ENCODE assay signal across 15 mouse cellular contexts in the genomic region with DNA sequence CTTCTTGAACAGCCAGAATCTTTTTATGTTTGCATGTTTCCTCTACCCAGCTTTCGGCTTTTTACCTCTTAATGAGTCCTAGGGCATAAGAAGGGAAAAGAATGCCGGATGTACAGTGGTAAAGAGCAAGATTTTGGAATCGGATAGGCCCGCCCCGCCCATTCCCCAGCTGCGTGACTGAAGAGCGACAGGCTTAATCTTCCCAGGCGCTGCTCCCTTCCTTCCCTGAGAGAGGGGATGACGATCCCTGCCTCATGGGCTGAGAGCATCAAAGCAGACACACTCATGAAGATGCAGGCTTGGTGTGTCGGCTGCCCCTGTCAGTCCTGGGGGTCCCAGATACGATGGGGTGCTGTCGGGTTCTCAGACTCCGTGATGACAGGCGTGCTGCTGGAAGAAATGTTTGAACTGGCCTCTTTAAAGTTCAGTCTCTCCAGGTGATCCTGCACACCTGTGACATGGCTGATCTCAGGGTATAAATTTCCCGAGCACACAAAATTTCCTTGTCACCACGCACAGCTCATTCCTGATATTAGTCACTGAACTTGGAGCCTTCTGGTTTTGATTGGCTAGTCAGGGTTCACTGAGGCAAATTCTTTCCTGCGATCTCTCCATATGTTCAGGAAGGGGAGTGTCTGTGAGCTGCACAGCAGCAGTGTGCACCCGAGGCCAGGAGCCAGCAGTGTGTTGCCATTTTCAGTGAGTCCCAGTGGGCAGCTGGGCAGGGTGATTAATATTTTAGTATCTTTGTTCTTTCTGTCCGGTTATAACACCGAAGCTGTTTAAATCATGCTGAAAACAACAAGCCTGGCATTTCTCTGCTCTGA.
A peak's percentile ranks its signal among the peaks of the same experiment; 100 is the strongest.
DNase-seq lines count a peak whose midpoint lies in the region; ATAC-seq and TF ChIP-seq lines count a peak whose summit lies in the region.
"Had no signal": no experiment of that assay in that cellular context is flagged by ENCODE, and none has a peak within 500 bp of the region (broad histone marks: within the 10 kb centered on the region; RNA-seq: fewer than 3 reads in every experiment).

No protein-coding gene starts in this region.

- no peak overlapping the region for H3K9ac ChIP-seq in lung, embryonic 14.5 days
- H3K9ac ChIP-seq: forebrain, embryonic 12.5 days; intestine, embryonic 15.5 days; liver, embryonic 15.5 days had no signal

- H3K27ac ChIP-seq in lung, embryonic 14.5 days (ENCODE audit: low read depth) = no peak overlapping the region
- peak overlapping the region; percentile 59; the same call in 1 of the 2 replicates for H3K27ac ChIP-seq in limb, embryonic 10.5 days
- H3K27ac ChIP-seq: forebrain, embryonic 12.5 days; liver, embryonic 15.5 days had no signal

- no peaks in the 10 kb centered on the region for H3K36me3 ChIP-seq in lung, embryonic 14.5 days (ENCODE audit: insufficient read depth)
- no peaks in the 10 kb centered on the region for H3K36me3 ChIP-seq in limb, embryonic 10.5 days
- H3K36me3 ChIP-seq: forebrain, embryonic 12.5 days; intestine, embryonic 15.5 days; liver, embryonic 15.5 days had no signal

- ATAC-seq in lung, embryonic 14.5 days (ENCODE audit: insufficient read depth) = no peak
- ATAC-seq: intestine, embryonic 15.5 days; Patski had no signal

- no peaks in the 10 kb centered on the region for H3K9me3 ChIP-seq in lung, embryonic 14.5 days (ENCODE audit: low read depth, low read length)
- H3K9me3 ChIP-seq in limb, embryonic 10.5 days (replicated peaks) = no peaks in the 10 kb centered on the region
- H3K9me3 ChIP-seq: forebrain, embryonic 12.5 days; intestine, embryonic 15.5 days; liver, embryonic 15.5 days; megakaryocyte, embryonic 14.5 days had no signal

- WGBS in lung, embryonic 14.5 days = 45% methylated on average over 20 of the region's 20 CpGs
- 65% methylated on average over 20 of the region's 20 CpGs for WGBS in limb, embryonic 10.5 days

- no peak overlapping the region for H3K4me3 ChIP-seq in lung, embryonic 14.5 days (ENCODE audit: low read depth, low read length)
- no peak overlapping the region for H3K4me3 ChIP-seq in limb, embryonic 10.5 days
- H3K4me3 ChIP-seq: forebrain, embryonic 12.5 days; intestine, embryonic 15.5 days; liver, embryonic 15.5 days; megakaryocyte, embryonic 14.5 days had no signal

- H3K4me1 ChIP-seq in lung, embryonic 14.5 days (ENCODE audit: insufficient read depth) = no peaks in the 10 kb centered on the region; the same call in 1 of the 2 replicates
- H3K4me1 ChIP-seq in limb, embryonic 10.5 days = peaks cover 23% of the 10 kb centered on the region
- H3K4me1 ChIP-seq: forebrain, embryonic 12.5 days; liver, embryonic 15.5 days had no signal

- no peak overlapping the region for H3K4me2 ChIP-seq in lung, embryonic 14.5 days
- H3K4me2 ChIP-seq: forebrain, embryonic 12.5 days; intestine, embryonic 15.5 days; liver, embryonic 15.5 days had no signal

- DNase-seq in embryo, embryonic 11 days = peak; percentile 57
- no peak for DNase-seq in embryo, embryonic 10.5 days (ENCODE audit: low spot score)
- DNase-seq in lung, embryonic 14.5 days = peak; percentile 34
- DNase-seq in lung, postnatal 4 days = no peak
- peak; percentile 23 for DNase-seq in R1 (ENCODE audit: low read depth, low spot score)
- peak; percentile 47 for DNase-seq in limb, embryonic 10.5 days (ENCODE audit: low spot score)
- DNase-seq in layer of hippocampus, postnatal 36 days = no peak
- DNase-seq in cerebellum, adult 18-20 months = no peak
- DNase-seq: cerebellum, adult 11-12 months; heart, postnatal 14 days had no signal

- H3K27me3 ChIP-seq in lung, embryonic 14.5 days (ENCODE audit: insufficient read depth, low read length) = no peaks in the 10 kb centered on the region
- H3K27me3 ChIP-seq in limb, embryonic 10.5 days (ENCODE audit: low read depth, poor library complexity, severe bottlenecking) = no peaks in the 10 kb centered on the region
- H3K27me3 ChIP-seq: forebrain, embryonic 12.5 days; intestine, embryonic 15.5 days; liver, embryonic 15.5 days; megakaryocyte, embryonic 14.5 days; Patski had no signal

- TF ChIP-seq CTCF in lung, embryonic 14.5 days (IDR thresholded peaks at IDR 0.05; ENCODE audit: low read depth) = no peak

Comparison
In these comparisons a context has a peak if more than half of its experiments do, and no peak if none do; other contexts are left out.
1. DNase-seq: peak in embryo, embryonic 11 days (single experiment), lung, embryonic 14.5 days (single experiment), R1 (single experiment) and limb, embryonic 10.5 days (single experiment); none in embryo, embryonic 10.5 days (single experiment), lung, postnatal 4 days (0 of 2), layer of hippocampus, postnatal 36 days (0 of 2) and cerebellum, adult 18-20 months (0 of 2).